Mouse (Mus musculus): ENCODE measurements around the gene Ifi213. TPM values are rescaled to one million over a fixed set of nuclear protein-coding genes. Genes with fewer than 3 reads are reported as not detected.
"Not testable (repeated sequence)": the region's sequence is repeated elsewhere in the genome, so short reads cannot be mapped to it uniquely, and the experiment has no call there.

The Ifi213 gene
- 0.09 TPM in 1 of 2 replicates, not detected in the other for polyA plus RNA-seq (2014; fragmentation: Nextera tagmentation; extraction: Ambion mirVana)

DNA sequence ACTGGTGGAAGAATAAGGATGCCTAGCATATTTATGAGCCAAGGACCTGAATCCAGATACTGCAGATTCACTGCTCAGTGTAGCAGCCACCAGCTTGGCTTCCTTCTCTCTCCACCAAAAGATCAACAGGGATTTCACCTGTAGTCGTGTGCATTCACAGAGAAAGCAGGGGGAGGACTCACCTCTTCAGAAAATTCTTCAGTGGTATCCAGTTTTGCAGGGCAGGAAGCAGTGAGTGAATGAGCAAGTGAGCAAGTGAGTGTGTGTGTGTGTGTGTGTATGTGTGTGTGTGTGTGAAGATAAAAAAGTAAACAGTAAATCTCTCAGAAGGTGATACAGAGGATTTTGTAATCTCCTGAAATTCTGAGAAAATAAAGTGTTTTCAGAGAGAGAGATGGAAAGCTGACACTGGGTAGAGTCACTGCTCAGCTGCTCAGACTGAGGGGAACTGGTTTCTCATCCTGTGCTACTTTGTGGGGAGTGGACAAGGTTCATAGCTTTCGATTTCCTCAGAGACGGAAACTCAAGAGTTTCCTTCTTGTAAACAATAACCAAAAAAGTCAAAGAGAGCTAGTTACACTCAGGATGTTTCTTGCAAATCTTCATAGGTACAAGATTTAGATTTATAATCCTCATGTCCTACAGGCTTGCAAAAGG, at the start of gene Ifi213:
TSS of gene Ifi213 (minus strand) at position 437 of the 657 bp plus-strand sequence.
- H3K27ac ChIP-seq (ENCODE audit: low read depth); H3K36me3 ChIP-seq (ENCODE audit: control insufficient read depth, insufficient read depth, low read length); ATAC-seq (replicated peaks; ENCODE audit: low FRiP score, low TSS enrichment, low read depth); H3K9me3 ChIP-seq (ENCODE audit: control insufficient read depth, low read length); H3K4me2 ChIP-seq (ENCODE audit: low read length); H3K4me1 ChIP-seq (replicated peaks; ENCODE audit: control insufficient read depth, insufficient read depth, low read length); DNase-seq (ENCODE audit: low spot score); H3K27me3 ChIP-seq (replicated peaks; ENCODE audit: control insufficient read depth, insufficient read depth, low read length); H3K4me3 ChIP-seq (ENCODE audit: low read depth, low read length); H3K9ac ChIP-seq (ENCODE audit: low read length): not testable (repeated sequence)
- WGBS: 56% methylated on average over 3 of the region's 3 CpGs

DNA sequence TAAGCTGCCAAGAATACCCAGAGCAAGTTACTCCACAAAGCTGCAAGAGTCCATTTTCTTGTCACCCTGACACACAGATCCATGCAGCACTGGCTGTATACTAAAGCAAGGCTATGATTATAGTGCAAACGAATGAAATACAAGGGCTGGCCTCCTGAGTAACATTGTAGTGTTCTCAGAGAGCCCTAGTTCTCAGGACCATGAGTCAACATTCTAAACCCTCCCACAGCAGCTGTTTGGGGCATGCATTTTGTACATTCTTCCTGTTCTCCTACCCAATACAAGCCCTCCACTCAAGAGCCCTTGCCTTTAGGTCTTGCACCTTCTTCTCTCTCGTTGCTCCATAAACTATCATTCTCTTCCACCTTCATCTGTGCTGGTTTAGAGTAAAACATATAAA, 46.3 kb upstream of the Ifi213 start:
- Histone ChIP-seq H3K9ac (ENCODE audit: low read length) (no peak overlapping the region), H3K4me3 (ENCODE audit: low read depth, low read length) (no peak overlapping the region), H3K4me1 (replicated peaks; ENCODE audit: control insufficient read depth, insufficient read depth, low read length) (no peaks in the 10 kb centered on the region), H3K36me3 (ENCODE audit: control insufficient read depth, insufficient read depth, low read length) (no peaks in the 10 kb centered on the region), H3K4me2 (ENCODE audit: low read length) (no peak overlapping the region), H3K9me3 (ENCODE audit: control insufficient read depth, low read length) (no peaks in the 10 kb centered on the region), H3K27me3 (replicated peaks; ENCODE audit: control insufficient read depth, insufficient read depth, low read length) (no peaks in the 10 kb centered on the region), H3K27ac (ENCODE audit: low read depth) (no peak overlapping the region)
- DNase-seq (ENCODE audit: low spot score) (no peak), ATAC-seq (replicated peaks; ENCODE audit: low FRiP score, low TSS enrichment, low read depth) (no peak)
- 73% methylated on average over 2 of the region's 2 CpGs for WGBS

DNA sequence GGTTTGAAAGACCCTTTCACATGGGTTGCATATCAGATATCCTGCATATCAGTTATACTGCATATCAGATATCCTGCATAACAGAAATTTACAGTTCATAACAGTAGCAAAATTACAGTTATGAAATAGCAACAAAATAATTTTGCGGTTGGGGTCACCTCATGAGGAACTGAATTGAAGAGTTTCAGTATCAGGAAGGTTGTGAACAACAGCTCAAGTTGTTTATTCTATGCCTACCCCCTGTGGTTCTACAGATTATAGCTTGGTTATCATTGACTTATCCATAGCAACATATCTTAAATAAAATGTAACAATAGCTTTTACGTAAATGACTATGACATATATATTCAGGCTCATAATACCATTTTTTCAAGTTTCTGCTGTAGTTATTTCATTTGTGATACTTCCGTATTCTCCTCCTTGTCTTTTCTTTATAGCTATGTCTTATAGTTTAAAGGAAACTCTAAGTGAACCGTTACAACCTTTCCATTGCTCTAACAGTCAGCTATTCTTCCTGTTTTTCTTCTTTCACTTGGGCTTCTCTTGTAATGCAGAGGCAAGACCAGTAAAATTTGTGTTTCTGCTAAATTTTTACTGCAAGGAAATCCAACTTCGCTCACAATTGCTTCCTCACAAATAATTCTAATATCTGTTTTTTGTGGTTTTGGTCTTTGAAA, 35.0 kb upstream of the Ifi213 start:
- ATAC-seq (replicated peaks; ENCODE audit: low FRiP score, low TSS enrichment, low read depth): no peak
- H3K4me3 ChIP-seq (ENCODE audit: low read depth, low read length): no peak overlapping the region
- no peak overlapping the region for H3K9ac ChIP-seq (ENCODE audit: low read length)
- no peak overlapping the region for H3K27ac ChIP-seq (ENCODE audit: low read depth)
- no peak overlapping the region for H3K4me2 ChIP-seq (ENCODE audit: low read length)
- H3K36me3 ChIP-seq (ENCODE audit: control insufficient read depth, insufficient read depth, low read length): no peaks in the 10 kb centered on the region
- no peak for DNase-seq (ENCODE audit: low spot score)
- H3K9me3 ChIP-seq (ENCODE audit: control insufficient read depth, low read length): no peaks in the 10 kb centered on the region
- H3K27me3 ChIP-seq (replicated peaks; ENCODE audit: control insufficient read depth, insufficient read depth, low read length): no peaks in the 10 kb centered on the region
- WGBS: 88% methylated on average over 5 of the region's 5 CpGs
- H3K4me1 ChIP-seq (replicated peaks; ENCODE audit: control insufficient read depth, insufficient read depth, low read length): no peaks in the 10 kb centered on the region

DNA sequence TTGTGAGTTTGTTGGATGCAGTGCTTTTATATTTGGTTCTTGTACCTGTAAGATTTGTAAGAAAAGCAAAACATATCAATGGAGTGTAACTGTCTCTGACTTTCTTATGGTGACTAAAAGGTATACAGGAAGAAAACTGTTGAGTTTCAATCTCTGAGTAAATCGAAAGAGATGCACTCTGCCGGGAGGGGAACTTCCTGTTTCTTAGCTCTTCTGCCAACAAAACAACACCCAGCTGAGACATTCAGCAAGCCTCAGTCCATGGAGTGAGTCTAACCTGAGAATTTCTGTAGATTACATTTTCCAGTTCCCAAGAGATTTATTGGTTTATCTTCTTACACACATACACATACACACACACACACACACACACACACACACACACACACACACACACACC, 31.5 kb upstream of the Ifi213 start, which contains the start of gene Ifi209:
TSS of gene Ifi209 (plus strand) at position 296 of the 400 bp plus-strand sequence.
- H3K4me2 ChIP-seq (ENCODE audit: low read length); H3K27me3 ChIP-seq (replicated peaks; ENCODE audit: control insufficient read depth, insufficient read depth, low read length); H3K27ac ChIP-seq (ENCODE audit: low read depth); H3K9me3 ChIP-seq (ENCODE audit: control insufficient read depth, low read length); DNase-seq (ENCODE audit: low spot score); H3K4me3 ChIP-seq (ENCODE audit: low read depth, low read length); ATAC-seq (replicated peaks; ENCODE audit: low FRiP score, low TSS enrichment, low read depth); H3K4me1 ChIP-seq (replicated peaks; ENCODE audit: control insufficient read depth, insufficient read depth, low read length); H3K9ac ChIP-seq (ENCODE audit: low read length); H3K36me3 ChIP-seq (ENCODE audit: control insufficient read depth, insufficient read depth, low read length): not testable (repeated sequence)
- 73% methylated on average over 2 of the region's 2 CpGs for WGBS

DNA sequence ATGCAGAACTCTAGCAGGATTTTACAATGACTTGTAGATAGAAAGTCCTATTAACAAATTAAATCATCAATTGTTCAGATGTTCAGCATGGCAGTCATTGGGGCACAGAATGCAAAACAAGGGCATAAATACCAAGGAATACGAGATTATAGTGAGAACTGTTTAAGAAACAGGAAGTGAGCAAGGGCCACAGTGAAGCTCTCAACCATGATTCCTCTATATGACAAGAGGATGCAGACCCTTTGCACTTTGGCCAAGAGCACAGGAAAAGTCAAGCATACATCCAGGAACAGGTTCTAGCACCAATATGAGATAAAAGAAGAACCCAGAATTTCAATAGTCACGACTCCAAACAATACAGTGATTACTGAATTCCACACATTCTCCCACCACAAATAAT, 27.6 kb upstream of the Ifi213 start:
- H3K27me3 ChIP-seq (replicated peaks; ENCODE audit: control insufficient read depth, insufficient read depth, low read length): no peaks in the 10 kb centered on the region
- DNase-seq (ENCODE audit: low spot score) (no peak), ATAC-seq (replicated peaks; ENCODE audit: low FRiP score, low TSS enrichment, low read depth) (no peak)
- no peak overlapping the region for H3K9ac ChIP-seq (ENCODE audit: low read length)
- H3K4me2 ChIP-seq (ENCODE audit: low read length): no peak overlapping the region
- H3K4me3 ChIP-seq (ENCODE audit: low read depth, low read length): no peak overlapping the region
- no peaks in the 10 kb centered on the region for H3K36me3 ChIP-seq (ENCODE audit: control insufficient read depth, insufficient read depth, low read length)
- no peaks in the 10 kb centered on the region for H3K9me3 ChIP-seq (ENCODE audit: control insufficient read depth, low read length)
- H3K27ac ChIP-seq (ENCODE audit: low read depth): no peak overlapping the region
- H3K4me1 ChIP-seq (replicated peaks; ENCODE audit: control insufficient read depth, insufficient read depth, low read length): no peaks in the 10 kb centered on the region
- WGBS: 70% methylated on average over 2 of the region's 2 CpGs

DNA sequence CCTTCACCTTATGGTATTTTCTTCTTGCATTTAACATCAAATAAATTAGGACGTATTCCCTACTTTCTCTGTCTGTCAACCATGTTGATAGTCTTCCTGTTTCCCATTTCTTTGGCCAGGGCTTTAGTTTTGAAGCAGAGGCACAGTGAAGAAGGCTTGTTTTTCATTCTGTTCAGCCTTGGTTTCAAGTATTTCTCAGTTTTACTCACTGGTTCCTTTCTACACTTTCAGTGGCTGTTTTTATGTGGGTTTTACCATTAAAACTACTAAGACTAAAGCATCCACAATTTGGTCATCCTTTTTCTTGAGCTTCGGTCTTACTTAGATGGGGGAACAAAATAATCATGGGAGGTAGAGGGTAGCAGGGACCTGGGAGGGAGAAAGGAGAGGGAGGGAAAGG, 25.0 kb upstream of the Ifi213 start:
- Histone ChIP-seq H3K4me1 (replicated peaks; ENCODE audit: control insufficient read depth, insufficient read depth, low read length) (no peaks in the 10 kb centered on the region), H3K4me2 (ENCODE audit: low read length) (no peak overlapping the region), H3K9me3 (ENCODE audit: control insufficient read depth, low read length) (no peaks in the 10 kb centered on the region), H3K9ac (ENCODE audit: low read length) (no peak overlapping the region), H3K27me3 (replicated peaks; ENCODE audit: control insufficient read depth, insufficient read depth, low read length) (no peaks in the 10 kb centered on the region), H3K27ac (ENCODE audit: low read depth) (no peak overlapping the region), H3K4me3 (ENCODE audit: low read depth, low read length) (no peak overlapping the region), H3K36me3 (ENCODE audit: control insufficient read depth, insufficient read depth, low read length) (no peaks in the 10 kb centered on the region)
- WGBS: 91% methylated on average over 2 of the region's 2 CpGs
- ATAC-seq (replicated peaks; ENCODE audit: low FRiP score, low TSS enrichment, low read depth) (no peak), DNase-seq (ENCODE audit: low spot score) (no peak)

DNA sequence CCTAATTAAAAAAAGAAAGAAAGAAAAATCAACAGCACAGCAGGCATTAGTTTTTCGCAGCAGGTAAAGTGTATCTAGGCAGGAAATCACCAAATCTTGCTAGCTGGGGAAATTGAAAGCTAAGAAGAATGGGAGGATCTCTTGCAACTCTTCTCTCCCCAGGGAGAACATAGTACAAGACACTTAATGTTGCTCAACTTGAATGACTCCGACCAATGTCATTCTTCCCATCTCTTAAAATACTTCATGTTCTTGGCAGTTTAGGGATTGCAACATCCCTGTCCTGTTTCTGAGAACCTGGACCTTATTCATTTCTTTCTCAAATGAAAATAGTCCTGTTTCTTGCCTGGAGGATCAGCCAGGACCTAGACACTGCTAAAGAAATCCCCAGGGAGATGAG, 23.1 kb upstream of the Ifi213 start:
- DNase-seq (ENCODE audit: low spot score); H3K36me3 ChIP-seq (ENCODE audit: control insufficient read depth, insufficient read depth, low read length); H3K4me1 ChIP-seq (replicated peaks; ENCODE audit: control insufficient read depth, insufficient read depth, low read length); ATAC-seq (replicated peaks; ENCODE audit: low FRiP score, low TSS enrichment, low read depth); H3K4me2 ChIP-seq (ENCODE audit: low read length); H3K9ac ChIP-seq (ENCODE audit: low read length); H3K27me3 ChIP-seq (replicated peaks; ENCODE audit: control insufficient read depth, insufficient read depth, low read length); H3K4me3 ChIP-seq (ENCODE audit: low read depth, low read length); H3K27ac ChIP-seq (ENCODE audit: low read depth); H3K9me3 ChIP-seq (ENCODE audit: control insufficient read depth, low read length): not testable (repeated sequence)
- 86% methylated on average over 2 of the region's 2 CpGs for WGBS

DNA sequence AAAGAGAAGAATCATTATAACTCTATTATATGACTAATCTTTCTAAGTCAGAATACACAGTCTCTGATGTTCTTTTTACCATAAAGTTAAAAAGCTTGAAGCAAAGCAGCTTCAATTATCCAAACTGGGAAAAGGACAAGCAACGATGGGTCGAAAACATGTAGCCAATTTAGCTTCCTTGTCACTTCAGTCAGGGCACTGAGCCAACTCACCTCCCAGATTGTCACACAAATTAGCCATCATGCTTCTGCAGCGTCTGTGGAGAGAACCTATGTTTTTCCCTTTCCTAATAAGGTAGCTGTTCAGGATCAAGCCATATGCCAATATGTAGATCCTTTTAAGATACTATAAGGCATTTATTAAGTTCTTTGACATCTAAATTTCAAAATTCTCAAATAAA, 11.2 kb upstream of the Ifi213 start:
- not testable (repeated sequence) for ATAC-seq (replicated peaks; ENCODE audit: low FRiP score, low TSS enrichment, low read depth); H3K9ac ChIP-seq (ENCODE audit: low read length); DNase-seq (ENCODE audit: low spot score); H3K4me3 ChIP-seq (ENCODE audit: low read depth, low read length); H3K4me1 ChIP-seq (replicated peaks; ENCODE audit: control insufficient read depth, insufficient read depth, low read length); H3K27ac ChIP-seq (ENCODE audit: low read depth); H3K9me3 ChIP-seq (ENCODE audit: control insufficient read depth, low read length); H3K27me3 ChIP-seq (replicated peaks; ENCODE audit: control insufficient read depth, insufficient read depth, low read length); H3K36me3 ChIP-seq (ENCODE audit: control insufficient read depth, insufficient read depth, low read length); H3K4me2 ChIP-seq (ENCODE audit: low read length)
- 82% methylated on average over 3 of the region's 3 CpGs for WGBS

DNA sequence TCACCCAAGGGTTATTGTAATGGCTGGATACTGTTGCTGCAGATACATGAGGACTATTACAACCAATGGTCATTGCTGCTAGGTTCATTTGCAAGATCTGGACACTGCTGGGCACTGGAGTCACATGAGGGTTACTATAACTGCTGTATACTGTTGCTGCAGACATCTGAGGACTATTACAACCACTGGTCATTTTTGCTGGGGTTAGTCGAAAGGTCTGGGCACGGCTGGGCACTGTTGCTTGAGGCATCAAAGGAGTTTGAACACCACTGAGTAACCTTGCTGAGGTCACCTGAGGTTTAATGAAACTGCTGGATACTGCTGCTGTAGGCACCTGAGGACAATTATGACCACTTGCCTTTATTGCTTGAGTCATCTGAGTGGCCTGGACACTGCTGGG, 9.4 kb downstream of the Ifi213 start:
- H3K9ac ChIP-seq (ENCODE audit: low read length); H3K9me3 ChIP-seq (ENCODE audit: control insufficient read depth, low read length); H3K4me2 ChIP-seq (ENCODE audit: low read length); DNase-seq (ENCODE audit: low spot score); H3K4me3 ChIP-seq (ENCODE audit: low read depth, low read length); H3K27ac ChIP-seq (ENCODE audit: low read depth); H3K36me3 ChIP-seq (ENCODE audit: control insufficient read depth, insufficient read depth, low read length); H3K4me1 ChIP-seq (replicated peaks; ENCODE audit: control insufficient read depth, insufficient read depth, low read length); ATAC-seq (replicated peaks; ENCODE audit: low FRiP score, low TSS enrichment, low read depth); H3K27me3 ChIP-seq (replicated peaks; ENCODE audit: control insufficient read depth, insufficient read depth, low read length): not testable (repeated sequence)
- 90% methylated on average over 2 of the region's 2 CpGs for WGBS

All from intestine, embryonic 14.5 days (tissue).